Mouse (Mus musculus) embryonic stem cell, embryonic (primary cell): ENCODE results near the gene Ifit3b.
"Not testable (repeated sequence)": the region's sequence is repeated elsewhere in the genome, so short reads cannot be mapped to it uniquely, and the experiment has no call there.

Experiments used
- CTCF ChIA-PET, 4 experiments: fragments of 300-600 bp in 2 of 4; fragments of 350-600 bp in 2 of 4; sonication (Branson Sonifier 250); formaldehyde crosslinking; loops; one replicate each; lab custom pipeline; 2022; ENCODE audit warnings: inconsistent platforms in 2 of 4; lab: Charles Lee
- POLR2A ChIA-PET, 4 experiments: fragments of 300-600 bp in 2 of 4; fragments of 350-600 bp in 2 of 4; sonication (Branson Sonifier 250); formaldehyde crosslinking; loops; one replicate each; lab custom pipeline; 2022; ENCODE audit warnings: antibody characterized with exemption in 4 of 4, inconsistent platforms in 1 of 4; lab: Charles Lee

Gene Ifit3b

DNA sequence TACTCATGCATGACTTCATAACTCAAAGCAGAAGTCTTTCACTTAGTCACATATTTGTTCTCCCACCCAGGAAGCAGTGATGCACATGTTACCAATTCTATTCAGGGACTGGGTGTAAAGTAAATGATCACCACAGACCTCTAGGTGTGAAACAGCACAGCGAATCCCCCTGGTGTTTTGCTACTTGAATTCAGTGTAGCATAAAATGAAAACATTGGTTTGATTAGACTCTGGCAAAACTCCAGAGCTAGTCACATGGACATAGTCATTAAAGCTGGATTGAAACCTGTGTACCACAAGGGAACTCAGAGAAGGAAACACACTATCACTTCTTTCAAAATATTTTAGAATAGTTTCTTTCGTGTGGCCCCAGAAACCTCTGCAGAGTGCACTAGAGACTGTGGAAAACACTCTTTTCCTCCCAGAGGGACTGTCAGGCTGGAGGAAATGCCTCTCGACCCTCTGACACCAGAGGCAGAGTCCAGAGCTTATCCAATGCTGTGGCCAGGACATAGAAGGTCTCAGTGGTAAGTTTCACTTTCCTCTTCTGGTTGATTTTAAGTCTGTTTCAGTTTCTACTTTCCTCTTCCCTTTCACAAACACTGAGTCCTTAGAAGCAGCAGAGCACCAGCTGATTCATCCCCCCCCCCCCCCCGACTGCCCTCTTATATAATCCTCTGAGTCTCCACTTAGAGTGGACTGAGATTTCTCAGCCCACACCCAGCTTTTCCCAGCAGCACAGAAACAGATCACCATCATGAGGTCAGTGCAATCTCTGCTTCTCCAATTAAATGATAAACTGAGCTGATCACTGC, at the start of gene Ifit3b:
Ifit3b (plus strand) TSS at position 734 of the 815 bp plus-strand sequence.
- CTCF ChIA-PET: not testable (repeated sequence)
- POLR2A ChIA-PET: interaction anchor here in 1 of 4 experiments (0.6 kb wide), 1 partner anchor 53 kb away, joined by 3 read pairs; no protein-coding TSS in a partner anchor

DNA sequence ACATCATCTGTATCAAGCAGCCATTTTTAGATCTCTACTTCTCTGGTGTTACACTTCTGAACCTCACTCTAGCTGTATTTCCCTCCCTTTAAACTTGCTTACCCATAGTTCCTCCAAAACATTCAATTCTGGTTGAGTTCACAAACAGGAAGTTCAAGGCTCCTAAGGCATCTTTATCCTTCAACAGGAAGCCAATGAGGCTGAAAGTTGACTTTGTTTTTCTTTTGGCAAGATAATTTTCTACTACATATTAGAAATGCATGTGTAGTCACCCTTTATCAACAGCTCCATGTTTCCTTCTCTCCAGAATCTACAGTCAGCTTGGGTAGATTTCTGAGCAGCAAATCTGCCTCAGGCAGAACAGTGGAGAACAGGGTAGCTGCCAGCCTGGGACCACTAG, 45.2 kb upstream of the Ifit3b start:
- CTCF ChIA-PET: interaction anchor here in 3 of 4 experiments (0.5 to 1.8 kb wide), 4 partner anchors 12 to 15 kb away, joined by 3 to 9 read pairs (median 5); partner anchors contain the start of gene Ifit2 (in 2 of the 3)
- POLR2A ChIA-PET: interaction anchor here in 1 of 4 experiments (0.7 kb wide), 1 partner anchor 8 kb away, joined by 16 read pairs; no protein-coding TSS in a partner anchor

DNA sequence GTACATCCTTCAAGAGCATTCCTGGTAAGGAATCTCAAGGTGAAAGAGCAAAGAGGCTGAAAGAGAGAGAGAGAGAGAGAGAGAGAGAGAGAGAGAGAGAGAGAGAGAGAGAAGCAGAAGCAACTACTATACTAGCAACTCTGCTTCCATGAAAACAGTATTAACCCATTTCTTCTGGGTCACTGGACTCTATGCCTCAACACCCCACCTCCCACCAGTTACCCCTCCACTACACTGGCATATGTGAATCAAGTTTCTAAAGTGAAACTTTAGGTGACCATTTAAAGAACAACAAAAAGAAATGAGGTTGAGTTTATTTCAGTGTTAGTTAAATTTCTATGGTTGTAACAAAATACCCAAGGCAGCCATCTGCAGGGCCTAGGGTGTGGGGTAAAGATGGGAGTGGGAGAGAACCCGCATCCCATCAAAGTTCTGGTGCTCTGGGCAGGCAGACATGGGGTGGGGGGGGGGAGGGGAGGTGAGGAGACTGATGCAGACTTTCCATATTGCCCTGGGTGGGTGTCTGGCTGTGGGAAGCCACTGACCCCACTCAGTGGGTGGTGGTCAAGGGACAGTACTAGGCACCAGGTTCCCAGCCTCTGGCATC, 41.5 kb upstream of the Ifit3b start:
- CTCF ChIA-PET: no interaction called here
- POLR2A ChIA-PET: no interaction called here

- CTCF ChIA-PET: interaction anchor here in 2 of 4 experiments (1.2 to 1.5 kb wide), 3 partner anchors 18 to 21 kb away, joined by 3 to 5 read pairs (median 3); partner anchors contain the start of gene Ifit2 (in 2 of the 2)
- POLR2A ChIA-PET: no interaction called here
Measured at GRCm38 (mm10) chr19:34568988-34569895, 38.5 kb upstream of the Ifit3b start.

DNA sequence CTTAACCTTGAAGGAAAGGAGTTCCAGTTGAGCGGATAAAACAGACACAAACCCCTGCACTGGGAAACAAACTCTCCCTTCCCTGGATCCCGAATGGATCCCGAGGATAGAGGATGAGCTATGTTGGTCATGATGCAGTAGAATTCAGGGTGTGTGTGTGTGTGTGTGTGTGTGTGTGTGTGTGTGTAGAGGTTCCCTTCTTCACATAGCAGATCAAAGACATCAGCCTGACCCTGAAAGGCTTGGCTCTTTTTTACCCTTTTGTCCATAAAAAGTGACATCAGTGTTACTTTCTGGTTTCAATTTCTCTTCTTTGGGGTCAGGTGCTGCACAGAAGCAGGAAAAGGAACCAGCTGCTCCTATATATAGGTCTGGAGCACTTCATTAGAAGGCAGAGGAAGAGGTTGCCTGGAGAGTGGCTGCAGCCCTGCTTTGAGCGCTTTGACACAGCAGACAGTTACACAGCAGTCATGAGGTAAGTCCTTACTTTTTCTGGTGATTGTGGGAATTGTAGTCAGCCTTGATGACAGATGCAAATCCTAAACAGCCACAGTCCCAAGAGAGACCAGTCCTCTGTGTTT, 37.8 kb upstream of the Ifit3b start:
- ChIA-PET POLR2A (interaction anchor here in 1 of 4 experiments (0.5 to 0.6 kb wide), 2 partner anchors 50 to 93 kb away, joined by 3 to 6 read pairs; no protein-coding TSS in a partner anchor), CTCF (interaction anchor here in 2 of 4 experiments (1.2 to 1.5 kb wide), 3 partner anchors 19 to 22 kb away, joined by 3 to 5 read pairs (median 3); partner anchors contain the start of gene Ifit2 (in 2 of the 2))

- ChIA-PET CTCF (interaction anchor here in 1 of 4 experiments (1.2 kb wide), 1 partner anchor 21 kb away, joined by 3 read pairs; the partner anchor contains the start of gene Ifit2), POLR2A (interaction anchor here in 2 of 4 experiments (0.5 to 0.6 kb wide), 2 partner anchors 29 to 331 kb away, joined by 4 to 9 read pairs; no protein-coding TSS in a partner anchor)
Measured at GRCm38 (mm10) chr19:34571080-34571479, 36.7 kb upstream of the Ifit3b start.

DNA sequence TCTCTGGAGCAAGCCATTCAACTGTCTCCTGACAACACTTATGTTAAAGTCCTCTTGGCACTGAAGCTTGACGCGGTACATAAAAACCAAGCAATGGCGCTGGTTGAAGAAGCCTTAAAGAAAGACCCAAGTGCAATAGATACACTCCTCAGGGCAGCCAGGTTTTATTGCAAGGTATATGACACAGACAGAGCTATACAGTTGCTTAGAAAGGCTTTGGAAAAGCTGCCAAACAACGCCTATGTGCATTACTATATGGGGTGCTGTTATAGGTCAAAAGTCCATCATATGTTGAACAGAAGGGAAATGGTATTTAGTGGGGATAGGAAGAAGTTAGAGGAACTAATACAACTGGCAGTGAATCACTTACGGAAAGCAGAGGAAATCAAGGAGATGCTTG, 34.1 kb upstream of the Ifit3b start:
- ChIA-PET POLR2A (no interaction called here), CTCF (no interaction called here)

DNA sequence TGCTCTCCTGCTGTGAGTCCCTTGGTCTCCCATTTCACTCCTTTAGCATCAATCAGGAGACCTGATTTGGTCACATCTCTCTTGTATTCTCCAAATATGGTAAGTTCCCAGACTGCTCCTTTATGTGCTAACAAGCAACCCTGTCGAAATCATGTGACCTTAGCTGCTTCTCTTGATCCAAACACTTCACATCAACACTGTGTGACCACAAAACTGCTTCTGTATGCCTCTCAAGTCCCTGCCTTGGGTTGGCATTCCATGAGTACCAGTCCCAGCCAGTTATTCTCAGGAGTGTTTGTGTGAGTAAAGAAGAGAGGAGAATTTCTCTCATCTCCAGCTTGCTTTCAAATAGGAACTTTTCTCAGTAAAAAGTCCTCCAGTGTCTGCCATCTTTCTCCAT, 30.6 kb upstream of the Ifit3b start:
- POLR2A ChIA-PET: no interaction called here
- CTCF ChIA-PET: no interaction called here

GRCm38 (mm10) chr19:34582696-34583095, 25.1 kb upstream of the Ifit3b start:
- POLR2A ChIA-PET: not testable (repeated sequence)

DNA sequence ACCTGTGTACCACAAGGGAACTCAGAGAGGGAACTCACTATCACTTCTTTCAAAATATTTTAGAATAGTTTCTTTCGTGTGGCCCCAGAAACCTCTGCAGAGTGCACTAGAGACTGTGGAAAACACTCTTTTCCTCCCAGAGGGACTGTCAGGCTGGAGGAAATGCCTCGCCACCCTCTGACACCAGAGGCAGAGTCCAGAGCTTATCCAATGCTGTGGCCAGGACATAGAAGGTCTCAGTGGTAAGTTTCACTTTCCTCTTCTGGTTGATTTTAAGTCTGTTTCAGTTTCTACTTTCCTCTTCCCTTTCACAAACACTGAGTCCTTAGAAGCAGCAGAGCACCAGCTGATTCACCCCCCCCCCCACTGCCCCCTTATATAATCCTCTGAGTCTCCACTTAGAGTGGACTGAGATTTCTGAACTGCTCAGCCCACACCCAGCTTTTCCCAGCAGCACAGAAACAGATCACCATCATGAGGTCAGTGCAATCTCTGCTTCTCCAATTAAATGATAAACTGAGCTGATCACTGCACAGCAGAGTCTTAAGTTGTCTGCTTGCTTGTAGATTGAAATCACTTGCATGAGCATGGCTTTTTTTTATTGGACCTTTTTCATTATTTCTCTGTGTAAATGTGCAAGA, 24.5 kb upstream of the Ifit3b start, which contains the start of gene Ifit3:
Ifit3 (plus strand) TSS at position 406 of the 641 bp plus-strand sequence.
- POLR2A ChIA-PET, CTCF ChIA-PET: not testable (repeated sequence)

More at GRCm38 (mm10) chr19:34582696-34583095, 25.1 kb upstream of the Ifit3b start:
- CTCF ChIA-PET: not testable (repeated sequence)

GRCm38 (mm10) chr19:34585740-34586458, 21.9 kb upstream of the Ifit3b start:
- ChIA-PET POLR2A (interaction anchor here in 1 of 4 experiments (0.5 kb wide), 1 partner anchor 33 kb away, joined by 3 read pairs; no protein-coding TSS in a partner anchor), CTCF (interaction anchor here in 1 of 4 experiments (1.4 kb wide), 1 partner anchor 24 kb away, joined by 4 read pairs; no protein-coding TSS in a partner anchor)

DNA sequence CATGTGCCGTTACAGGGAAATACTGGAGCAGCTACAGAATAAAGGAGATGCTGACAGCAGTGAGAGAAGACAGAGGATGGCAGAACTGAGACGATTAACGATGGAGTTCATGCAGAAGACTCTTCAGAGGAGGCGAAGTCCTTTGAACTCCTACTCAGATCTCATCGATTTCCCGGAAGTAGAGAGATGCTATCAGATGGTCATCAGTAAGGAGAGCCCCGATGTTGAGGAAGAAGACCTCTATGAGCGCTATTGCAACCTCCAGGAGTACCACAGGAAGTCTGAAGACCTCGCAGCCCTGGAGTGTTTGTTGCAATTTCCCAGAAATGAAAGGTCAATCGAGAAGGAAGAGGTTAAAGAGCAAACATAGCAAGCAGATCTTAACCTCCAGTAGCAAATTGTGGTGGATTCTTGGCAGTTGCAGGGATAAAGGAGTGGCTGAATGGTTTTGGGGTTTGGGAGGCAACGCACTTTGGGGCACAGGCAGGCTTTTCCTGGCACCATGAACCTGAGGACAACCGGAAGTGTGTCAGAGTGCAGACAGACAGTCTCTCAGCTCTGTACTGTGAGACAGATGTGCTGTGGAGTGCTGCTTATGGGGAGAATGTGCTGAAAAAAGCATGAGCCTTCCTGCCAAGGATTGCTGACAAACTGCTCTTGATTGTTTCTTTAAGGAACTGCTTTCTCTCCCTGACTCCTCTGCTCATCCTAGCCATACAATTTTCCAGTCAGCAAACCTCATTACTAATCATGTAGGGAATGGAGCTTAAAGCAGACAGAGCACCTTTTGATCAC, 19.7 kb upstream of the Ifit3b start:
- CTCF ChIA-PET: interaction anchor here in 2 of 4 experiments (0.7 kb wide), 2 partner anchors 134 to 1819 kb away, joined by 3 read pairs; no protein-coding TSS in a partner anchor
- POLR2A ChIA-PET: not testable (repeated sequence)

DNA sequence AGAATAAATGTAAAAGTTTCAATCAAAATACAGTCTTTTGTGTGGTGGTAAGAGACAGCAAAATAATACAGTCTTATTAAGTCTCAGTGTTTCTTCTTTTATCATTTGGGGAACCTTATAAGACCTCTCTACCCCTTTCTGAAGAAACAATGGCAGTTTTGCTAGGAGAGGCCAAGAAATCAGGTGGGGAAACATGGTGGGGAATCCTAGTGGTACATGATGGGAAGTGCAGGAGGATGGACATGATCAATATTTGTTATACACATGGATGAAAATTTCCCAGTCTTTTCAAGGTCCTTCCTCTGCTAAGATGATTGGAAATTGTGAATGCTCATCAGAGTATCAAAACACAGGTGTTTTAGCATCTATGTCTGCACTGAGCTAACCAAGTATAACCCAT, 18.8 kb upstream of the Ifit3b start:
- POLR2A ChIA-PET: no interaction called here
- CTCF ChIA-PET: interaction anchor here in 1 of 4 experiments (0.6 kb wide), 1 partner anchor 181 kb away, joined by 3 read pairs; no protein-coding TSS in a partner anchor

DNA sequence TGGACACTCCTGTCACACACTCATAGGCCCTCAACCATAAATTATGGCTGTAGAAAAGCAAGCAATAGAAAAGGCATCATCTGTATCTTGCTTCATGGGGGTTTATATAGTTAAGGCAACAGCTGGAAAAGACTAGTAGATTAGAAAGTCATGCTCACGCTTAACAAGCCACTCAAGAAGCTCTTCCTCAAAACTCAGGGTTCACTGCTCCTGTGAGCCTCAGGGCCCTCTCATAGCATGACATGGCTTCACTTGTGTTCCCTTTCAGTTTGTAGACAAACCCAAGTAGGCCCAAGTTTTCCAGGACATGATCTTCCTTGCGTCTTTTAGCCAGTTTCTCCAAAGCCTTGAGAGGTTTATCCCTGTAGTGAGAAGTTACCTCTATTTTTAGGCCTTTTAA, 14.3 kb upstream of the Ifit3b start:
- POLR2A ChIA-PET: interaction anchor here in 1 of 4 experiments (1.2 kb wide), 1 partner anchor 12 kb away, joined by 4 read pairs; no protein-coding TSS in a partner anchor
- CTCF ChIA-PET: no interaction called here

DNA sequence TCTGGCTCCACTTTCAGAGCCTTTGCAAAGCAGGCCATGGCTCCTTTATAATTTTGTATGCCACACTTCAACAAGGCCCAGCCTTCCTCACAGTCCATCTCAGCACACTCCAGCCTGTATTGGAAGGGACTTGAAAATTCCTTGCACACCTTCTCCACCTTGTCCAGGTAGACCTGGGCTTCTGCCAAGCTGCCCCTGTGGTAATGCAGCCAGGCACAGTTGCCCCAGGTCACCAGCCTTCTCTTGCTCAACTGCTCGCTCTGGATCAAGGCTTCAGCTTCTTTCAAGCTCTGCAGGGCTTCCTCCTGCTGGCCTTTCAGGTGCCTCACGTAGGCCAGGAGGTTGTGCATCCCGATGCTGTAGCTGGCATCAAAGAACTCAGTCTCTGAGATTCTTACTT, 13.2 kb upstream of the Ifit3b start:
- CTCF ChIA-PET: interaction anchor here in 1 of 4 experiments (0.7 kb wide), 2 partner anchors 14 to 1457 kb away, joined by 4 to 7 read pairs; no protein-coding TSS in a partner anchor
- POLR2A ChIA-PET: interaction anchor here in 1 of 4 experiments (1.2 kb wide), 1 partner anchor 11 kb away, joined by 4 read pairs; no protein-coding TSS in a partner anchor

DNA sequence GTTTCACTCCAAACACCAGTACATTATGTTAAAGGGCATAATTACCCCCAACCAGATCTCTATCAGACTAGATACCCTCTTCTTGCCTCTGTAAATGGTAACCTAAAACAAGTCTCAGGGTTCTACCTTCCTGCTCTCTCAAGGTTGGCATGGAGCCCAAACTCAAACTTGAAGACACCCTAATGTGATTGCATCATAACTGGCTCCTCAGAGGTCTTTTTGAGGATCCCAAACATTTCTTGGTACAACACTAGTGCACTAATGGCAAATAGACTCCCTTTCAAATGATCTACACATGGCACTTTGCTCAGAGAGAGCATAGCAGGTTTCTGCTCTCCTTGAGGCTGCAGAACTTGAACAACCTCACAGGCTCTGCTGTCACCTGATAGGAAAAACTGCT, 11.0 kb upstream of the Ifit3b start:
- CTCF ChIA-PET: no interaction called here
- POLR2A ChIA-PET: interaction anchor here in 1 of 4 experiments (0.5 kb wide), 1 partner anchor 231 kb away, joined by 5 read pairs; no protein-coding TSS in a partner anchor
